Mouse (Mus musculus) liver, adult 2 months (tissue): Measurements from ENCODE around the gene Hist1h3e. TPM values are rescaled to one million over a fixed set of nuclear protein-coding genes. Genes with fewer than 3 reads are reported as not detected.
"Not testable (repeated sequence)": the region's sequence is repeated elsewhere in the genome, so short reads cannot be mapped to it uniquely, and the experiment has no call there.

ENCODE experiments used
- DNase-seq: peaks from one replicate; pipeline ENCODE4 v3.0.0-alpha.2; 2011; ENCODE audit warnings: low read depth, low spot score; ENCODE audit errors: extremely low read depth
- H3K27ac ChIP-seq: fragments of 200-500 bp; replicated peaks from 2 replicates; pipeline ENCODE4 v1.5.1; 2012; ENCODE audit warnings: low read depth, mild to moderate bottlenecking, control low read depth, inconsistent platforms, low read length; ENCODE audit not compliant: insufficient read depth
- H3K27me3 ChIP-seq: fragments of 200-500 bp; 2 replicates; pipeline ENCODE4 v1.6.1; 2012; ENCODE audit warnings: mild to moderate bottlenecking, moderate library complexity, low read length, inconsistent platforms; ENCODE audit not compliant: control insufficient read depth, insufficient read depth
- H3K36me3 ChIP-seq: fragments of 200-500 bp; 2 replicates; pipeline ENCODE4 v1.6.1; 2012; ENCODE audit warnings: low read length, inconsistent platforms; ENCODE audit not compliant: control insufficient read depth, insufficient read depth
- H3K4me1 ChIP-seq: fragments of 200-500 bp; 2 replicates; pipeline ENCODE4 v1.6.1; 2011; ENCODE audit warnings: low read length; ENCODE audit not compliant: control insufficient read depth, insufficient read depth
- H3K4me3 ChIP-seq: fragments of 200-500 bp; 2 replicates; pipeline ENCODE4 v1.5.1; 2011; ENCODE audit warnings: low read depth, mild to moderate bottlenecking, control low read depth, low read length, moderate library complexity; ENCODE audit not compliant: insufficient read depth
- H3K79me2 ChIP-seq: fragments of 200-500 bp; 2 replicates; pipeline ENCODE4 v1.6.1; 2012; ENCODE audit warnings: inconsistent platforms, mild to moderate bottlenecking, low read length, moderate library complexity; ENCODE audit not compliant: control insufficient read depth, insufficient read depth
- H3K9ac ChIP-seq: fragments of 200-500 bp; 2 replicates; pipeline ENCODE4 v1.6.1; 2012; ENCODE audit warnings: low read depth, mild to moderate bottlenecking, control low read depth, inconsistent platforms, low read length
- CTCF ChIP-seq: fragments of 200-500 bp; IDR thresholded peaks from 2 replicates; pipeline ENCODE4 v1.5.1; 2011; ENCODE audit warnings: low read depth, low read length, control low read depth
- POLR2A ChIP-seq: fragments of 200-500 bp; IDR thresholded peaks from 2 replicates; pipeline ENCODE4 v1.6.1; 2011; ENCODE audit warnings: low read length, control low read depth; ENCODE audit not compliant: insufficient read depth; ENCODE audit errors: extremely low read depth
- WGBS: fragments of 180-500 bp; shearing (Covaris S2); methylation state at CpG from one replicate; pipeline ENCODE4 v1.1.7; 2018; 5-methylcytosine and 5-hydroxymethylcytosine counted together
- polyA plus RNA-seq: library from polyadenylated mRNA; depleted of rRNA; stranded (reverse); fragments of >200 nt; gene quantifications from 2 replicates; pipeline ENCODE4 v1.2.3, GENCODE M21; 2012; rRNA removed
- total RNA-seq: library from RNA; depleted of rRNA; stranded (reverse); fragments of >200 nt; gene quantifications from 2 replicates; pipeline ENCODE4 v1.2.3, GENCODE M21; 2014; rRNA removed

Hist1h3e gene
- total RNA-seq (19.9 and 26.8 TPM in 2 replicates), polyA plus RNA-seq (2.1 and 2.6 TPM in 2 replicates)

GRCm38 (mm10) chr13:23561883-23562659, at the start of gene Hist1h3e:
Gene Hist1h3e (minus strand): TSS chr13:23562369.
- H3K9ac ChIP-seq: peak within 1 kb of the TSS; percentile 71
- peak within 1 kb of the TSS; percentile 90 for H3K27ac ChIP-seq
- H3K79me2 ChIP-seq, H3K36me3 ChIP-seq, H3K27me3 ChIP-seq, H3K4me1 ChIP-seq: not testable (repeated sequence)
- H3K4me3 ChIP-seq: peak within 1 kb of the TSS; percentile 61
- peak; percentile 99 for DNase-seq
- WGBS: under 1% methylated on average over 60 of the region's 67 CpGs
- peak; percentile 94 for TF ChIP-seq POLR2A

GRCm38 (mm10) chr13:23611638-23612037, 49.5 kb upstream of the Hist1h3e start:
- H3K27me3 ChIP-seq: no peaks in the 10 kb centered on the region

GRCm38 (mm10) chr13:23610393-23610792, 48.2 kb upstream of the Hist1h3e start:
- TF ChIP-seq CTCF (no peak), POLR2A (no peak)
- H3K27ac ChIP-seq: no peak overlapping the region

More at GRCm38 (mm10) chr13:23611638-23612037, 49.5 kb upstream of the Hist1h3e start:
- no peaks in the 10 kb centered on the region for H3K36me3 ChIP-seq
- no peak for DNase-seq
- 87% methylated on average over 3 of the region's 3 CpGs for WGBS
- TF ChIP-seq POLR2A (no peak), CTCF (no peak)
- H3K27ac ChIP-seq: no peak overlapping the region
- no peaks in the 10 kb centered on the region for H3K4me1 ChIP-seq
- no peak overlapping the region for H3K9ac ChIP-seq
- H3K79me2 ChIP-seq: no peaks in the 10 kb centered on the region
- no peak overlapping the region for H3K4me3 ChIP-seq

GRCm38 (mm10) chr13:23609844-23610243, 47.7 kb upstream of the Hist1h3e start:
- Histone ChIP-seq H3K4me3 (no peak overlapping the region), H3K27ac (no peak overlapping the region), H3K79me2 (no peaks in the 10 kb centered on the region), H3K36me3 (no peaks in the 10 kb centered on the region), H3K27me3 (no peaks in the 10 kb centered on the region), H3K4me1 (no peaks in the 10 kb centered on the region), H3K9ac (no peak overlapping the region)
- no peak for TF ChIP-seq CTCF
- TF ChIP-seq POLR2A: no peak
- no peak for DNase-seq

More at GRCm38 (mm10) chr13:23610393-23610792, 48.2 kb upstream of the Hist1h3e start:
- H3K27me3 ChIP-seq: no peaks in the 10 kb centered on the region
- no peaks in the 10 kb centered on the region for H3K36me3 ChIP-seq
- no peaks in the 10 kb centered on the region for H3K4me1 ChIP-seq
- no peak overlapping the region for H3K9ac ChIP-seq
- WGBS: 80% methylated on average over 2 of the region's 2 CpGs
- no peaks in the 10 kb centered on the region for H3K79me2 ChIP-seq
- no peak overlapping the region for H3K4me3 ChIP-seq
- DNase-seq: no peak

- Histone ChIP-seq H3K4me1 (no peaks in the 10 kb centered on the region), H3K36me3 (no peaks in the 10 kb centered on the region), H3K27me3 (no peaks in the 10 kb centered on the region), H3K9ac (no peak overlapping the region), H3K4me3 (no peak overlapping the region), H3K27ac (no peak overlapping the region), H3K79me2 (no peaks in the 10 kb centered on the region)
- TF ChIP-seq POLR2A: no peak
- no peak for TF ChIP-seq CTCF
- DNase-seq: no peak
- 87% methylated on average over 4 of the region's 4 CpGs for WGBS
Measured at GRCm38 (mm10) chr13:23609209-23609608, 47.0 kb upstream of the Hist1h3e start.

GRCm38 (mm10) chr13:23605052-23605451, 42.9 kb upstream of the Hist1h3e start:
- no peak for TF ChIP-seq CTCF
- Histone ChIP-seq H3K4me3 (no peak overlapping the region), H3K27me3 (no peaks in the 10 kb centered on the region), H3K36me3 (no peaks in the 10 kb centered on the region), H3K79me2 (no peaks in the 10 kb centered on the region), H3K9ac (no peak overlapping the region), H3K27ac (no peak overlapping the region), H3K4me1 (no peaks in the 10 kb centered on the region)
- no peak for DNase-seq
- 87% methylated on average over 3 of the region's 3 CpGs for WGBS
